In genomic region chr8:70494416-70494945, GRCm38 (mm10) we compare ENCODE assay signal across 11 mouse cellular contexts. TPM values are rescaled to one million over a fixed set of nuclear protein-coding genes. Genes with fewer than 3 reads are reported as not detected.
A peak's percentile ranks its signal among the peaks of the same experiment; 100 is the strongest.
DNase-seq lines count a peak whose midpoint lies in the region; ATAC-seq and TF ChIP-seq lines count a peak whose summit lies in the region.
"Had no signal": no experiment of that assay in that cellular context is flagged by ENCODE, and none has a peak within 500 bp of the region (broad histone marks: within the 10 kb centered on the region; RNA-seq: fewer than 3 reads in every experiment).

No protein-coding gene starts in this region.

- no peaks in the 10 kb centered on the region for H3K9me3 ChIP-seq in heart, embryonic 14.5 days (ENCODE audit: control insufficient read depth, low read length)
- no peaks in the 10 kb centered on the region for H3K9me3 ChIP-seq in embryonic facial prominence, embryonic 14.5 days (ENCODE audit: control insufficient read depth, low read length)
- no peaks in the 10 kb centered on the region for H3K9me3 ChIP-seq in limb, embryonic 14.5 days (ENCODE audit: control insufficient read depth, low read length)
- H3K9me3 ChIP-seq: G1E; liver, embryonic 15.5 days had no signal

- TF ChIP-seq POLR2A in limb, embryonic 14.5 days (IDR thresholded peaks at IDR 0.05; ENCODE audit: borderline replicate concordance, extremely low read depth, insufficient read depth, insufficient read length) = no peak
- TF ChIP-seq POLR2A in cerebellum, adult 2 months (IDR thresholded peaks at IDR 0.05; ENCODE audit: borderline replicate concordance, insufficient read depth, low read length) = no peak

- TF ChIP-seq CTCF in cerebellum, adult 2 months (IDR thresholded peaks at IDR 0.05; ENCODE audit: borderline replicate concordance, insufficient read depth, low read depth, low read length) = no peak

- DNase-seq in heart, postnatal 25 days (ENCODE audit: low spot score) = no peak
- DNase-seq in B cell, adult 2 months = peak; percentile 53 to 60
- no peak for DNase-seq in embryonic facial prominence, embryonic 14.5 days (ENCODE audit: low spot score)
- no peak for DNase-seq in limb, embryonic 14.5 days (ENCODE audit: low spot score)
- no peak for DNase-seq in cerebellum, adult 2 months
- no peak for DNase-seq in kidney, postnatal 10 days
- no peak for DNase-seq in cerebellum, adult 11-12 months

- H3K4me3 ChIP-seq in heart, embryonic 14.5 days (ENCODE audit: control insufficient read depth in 1 of 2, insufficient read depth in 1 of 2, low read depth in 1 of 2, low read length in 2 of 2) = no peak overlapping the region
- H3K4me3 ChIP-seq in embryonic facial prominence, embryonic 14.5 days (ENCODE audit: low read depth, low read length) = peak overlapping the region; percentile 56
- H3K4me3 ChIP-seq in limb, embryonic 14.5 days (replicated peaks; ENCODE audit: low read length) = peak overlapping the region; percentile 55
- no peak overlapping the region for H3K4me3 ChIP-seq in cerebellum, adult 2 months (replicated peaks; ENCODE audit: insufficient read depth, low read depth, low read length)
- H3K4me3 ChIP-seq: liver, embryonic 15.5 days had no signal

- H3K9ac ChIP-seq in heart, embryonic 14.5 days (ENCODE audit: low read length) = no peak overlapping the region
- peak overlapping the region; percentile 71 for H3K9ac ChIP-seq in embryonic facial prominence, embryonic 14.5 days (ENCODE audit: low read depth, low read length)
- H3K9ac ChIP-seq in limb, embryonic 14.5 days (ENCODE audit: low read depth, low read length, severe bottlenecking) = peak overlapping the region; percentile 62
- H3K9ac ChIP-seq: liver, embryonic 15.5 days had no signal

- WGBS in heart, embryonic 14.5 days = 4% methylated on average over 28 of the region's 28 CpGs
- 3% methylated on average over 22 of the region's 28 CpGs for WGBS in embryonic facial prominence, embryonic 14.5 days
- WGBS in limb, embryonic 14.5 days = 2% methylated on average over 28 of the region's 28 CpGs
- 20% methylated on average over 28 of the region's 28 CpGs for WGBS in cerebellum, adult 2 months

- H3K4me1 ChIP-seq in heart, embryonic 14.5 days (ENCODE audit: control insufficient read depth in 2 of 2, insufficient read depth in 2 of 2, low read length in 2 of 2) = peaks cover 6 to 24% of the 10 kb centered on the region in 2 experiments; a peak in 3 of 4 replicates
- H3K4me1 ChIP-seq in embryonic facial prominence, embryonic 14.5 days (ENCODE audit: control insufficient read depth, insufficient read depth, low read length) = peaks cover 37% of the 10 kb centered on the region
- H3K4me1 ChIP-seq in limb, embryonic 14.5 days (ENCODE audit: control insufficient read depth, insufficient read depth, low read length) = peaks cover 58% of the 10 kb centered on the region
- H3K4me1 ChIP-seq in cerebellum, adult 2 months (ENCODE audit: control insufficient read depth, insufficient read depth, low read length) = peaks cover 9% of the 10 kb centered on the region; the same call in 1 of the 2 replicates

- no peak overlapping the region for H3K27ac ChIP-seq in heart, embryonic 14.5 days (replicated peaks in 1 of 2; ENCODE audit: control insufficient read depth in 1 of 2, insufficient read depth in 1 of 2, low read depth in 2 of 2, low read length in 2 of 2)
- H3K27ac ChIP-seq in embryonic facial prominence, embryonic 14.5 days (replicated peaks; ENCODE audit: low read depth, low read length) = no peak overlapping the region; the same call in 1 of the 2 replicates
- peak overlapping the region; percentile 73 for H3K27ac ChIP-seq in limb, embryonic 14.5 days (replicated peaks; ENCODE audit: low read depth, low read length)
- H3K27ac ChIP-seq in cerebellum, adult 2 months (ENCODE audit: insufficient read depth, low read length) = no peak overlapping the region
- H3K27ac ChIP-seq: liver, embryonic 15.5 days had no signal

- no peaks in the 10 kb centered on the region for H3K36me3 ChIP-seq in heart, embryonic 14.5 days (ENCODE audit: control insufficient read depth, insufficient read depth, low read length)
- H3K36me3 ChIP-seq in embryonic facial prominence, embryonic 14.5 days (ENCODE audit: control insufficient read depth, insufficient read depth, low read length) = no peaks in the 10 kb centered on the region
- H3K36me3 ChIP-seq in limb, embryonic 14.5 days (ENCODE audit: control insufficient read depth, insufficient read depth, low read length) = no peaks in the 10 kb centered on the region
- H3K36me3 ChIP-seq: G1E; liver, embryonic 15.5 days had no signal

- intact Hi-C loops in heart, postnatal 25 days (cut with DNase I) = no loop called here

- ATAC-seq in heart, embryonic 14.5 days (ENCODE audit: insufficient number of reproducible peaks, insufficient read depth, low FRiP score, low read depth) = no peak
- no peak for ATAC-seq in embryonic facial prominence, embryonic 14.5 days (ENCODE audit: low read depth)
- ATAC-seq in limb, embryonic 14.5 days (ENCODE audit: low FRiP score, low read depth) = no peak

- peaks cover 100% of the 10 kb centered on the region for H3K27me3 ChIP-seq in heart, embryonic 14.5 days (ENCODE audit: control insufficient read depth, insufficient read depth, low read length)
- H3K27me3 ChIP-seq in embryonic facial prominence, embryonic 14.5 days (replicated peaks; ENCODE audit: control insufficient read depth, insufficient read depth, low read length) = peaks cover 71% of the 10 kb centered on the region
- peaks cover 57% of the 10 kb centered on the region for H3K27me3 ChIP-seq in limb, embryonic 14.5 days (ENCODE audit: control insufficient read depth, insufficient read depth, low read length)
- peaks cover 1% of the 10 kb centered on the region; the same call in 1 of the 2 replicates for H3K27me3 ChIP-seq in cerebellum, adult 2 months (ENCODE audit: control insufficient read depth, insufficient read depth, low read length)

- 0 out of 2 replicates have a peak overlapping the region, but pooled peaks have one; percentile 74 for H3K4me2 ChIP-seq in heart, embryonic 14.5 days (ENCODE audit: low read length)
- peak overlapping the region; percentile 81 for H3K4me2 ChIP-seq in embryonic facial prominence, embryonic 14.5 days (ENCODE audit: low read depth, low read length)
- H3K4me2 ChIP-seq in limb, embryonic 14.5 days (replicated peaks; ENCODE audit: low read depth, low read length, severe bottlenecking) = peak overlapping the region; percentile 91
- H3K4me2 ChIP-seq: liver, embryonic 15.5 days had no signal

RNA-seq across cellular contexts. Expression of gene Crlf1, which starts 1.5 kb away (rescaled TPM):
- 0.42 and 2.0 TPM in 2 replicates for polyA plus RNA-seq in heart, embryonic 14.5 days (2014; fragmentation: Nextera tagmentation; extraction: Ambion mirVana)
- under 1 TPM; 0.34 to 0.81 TPM for total RNA-seq in heart, postnatal 25 days (2021)
- 67.3 and 68.1 TPM in 2 replicates for polyA plus RNA-seq in embryonic facial prominence, embryonic 14.5 days (2014; fragmentation: Nextera tagmentation; extraction: Ambion mirVana)
- polyA plus RNA-seq in limb, embryonic 14.5 days (2012; rRNA removed) = 98.9 and 127 TPM in 2 replicates
- polyA plus RNA-seq in limb, embryonic 14.5 days (2014; fragmentation: Nextera tagmentation; extraction: Ambion mirVana) = 91.5 and 103 TPM in 2 replicates
- 3.8 and 4.0 TPM in 2 replicates for polyA plus RNA-seq in cerebellum, adult 2 months (2012; rRNA removed)
- total RNA-seq: G1E had no signal
- polyA plus RNA-seq: G1E had no signal

RNA-seq across cellular contexts. Expression of gene Tmem59l, which starts 7.3 kb away (rescaled TPM):
- 0.31 TPM in 1 of 2 replicates, not detected in the other for polyA plus RNA-seq in heart, embryonic 14.5 days (2014; fragmentation: Nextera tagmentation; extraction: Ambion mirVana)
- total RNA-seq in heart, postnatal 25 days (2021) = not detected
- polyA plus RNA-seq in embryonic facial prominence, embryonic 14.5 days (2014; fragmentation: Nextera tagmentation; extraction: Ambion mirVana) = 10.2 and 14.5 TPM in 2 replicates
- polyA plus RNA-seq in limb, embryonic 14.5 days (2012; rRNA removed) = 13.1 and 17.7 TPM in 2 replicates
- polyA plus RNA-seq in limb, embryonic 14.5 days (2014; fragmentation: Nextera tagmentation; extraction: Ambion mirVana) = 15.7 and 17.5 TPM in 2 replicates
- polyA plus RNA-seq in cerebellum, adult 2 months (2012; rRNA removed) = 524 and 552 TPM in 2 replicates
- total RNA-seq: G1E; heart, adult 18-20 months had no signal
- polyA plus RNA-seq: liver, embryonic 15.5 days had no signal

RNA-seq across cellular contexts. Expression of gene Rex1bd, which starts 12.1 kb away (rescaled TPM):
- 129 and 138 TPM in 2 replicates for polyA plus RNA-seq in heart, embryonic 14.5 days (2014; fragmentation: Nextera tagmentation; extraction: Ambion mirVana)
- total RNA-seq in heart, postnatal 25 days (2021) = 100 to 1,000 TPM; 102 TPM
- polyA plus RNA-seq in embryonic facial prominence, embryonic 14.5 days (2014; fragmentation: Nextera tagmentation; extraction: Ambion mirVana) = 144 and 148 TPM in 2 replicates
- polyA plus RNA-seq in limb, embryonic 14.5 days (2012; rRNA removed) = 154 and 175 TPM in 2 replicates
- 152 and 156 TPM in 2 replicates for polyA plus RNA-seq in limb, embryonic 14.5 days (2014; fragmentation: Nextera tagmentation; extraction: Ambion mirVana)
- 184 and 189 TPM in 2 replicates for polyA plus RNA-seq in cerebellum, adult 2 months (2012; rRNA removed)

RNA-seq across cellular contexts. Expression of gene Uba52, which starts 16.1 kb away (rescaled TPM):
- polyA plus RNA-seq in heart, embryonic 14.5 days (2014; fragmentation: Nextera tagmentation; extraction: Ambion mirVana) = 900 and 1,040 TPM in 2 replicates
- total RNA-seq in heart, postnatal 25 days (2021) = 1,000 to 10,000 TPM; 1,533 to 1,573 TPM
- 991 and 1,091 TPM in 2 replicates for polyA plus RNA-seq in embryonic facial prominence, embryonic 14.5 days (2014; fragmentation: Nextera tagmentation; extraction: Ambion mirVana)
- polyA plus RNA-seq in limb, embryonic 14.5 days (2012; rRNA removed) = 1,215 and 1,844 TPM in 2 replicates
- 1,031 and 1,113 TPM in 2 replicates for polyA plus RNA-seq in limb, embryonic 14.5 days (2014; fragmentation: Nextera tagmentation; extraction: Ambion mirVana)
- 920 and 977 TPM in 2 replicates for polyA plus RNA-seq in cerebellum, adult 2 months (2012; rRNA removed)

RNA-seq across cellular contexts. Expression of gene Klhl26, which starts 17.7 kb away (rescaled TPM):
- polyA plus RNA-seq in heart, embryonic 14.5 days (2014; fragmentation: Nextera tagmentation; extraction: Ambion mirVana) = 9.6 and 9.8 TPM in 2 replicates
- 1 to 10 TPM; 7.6 to 7.7 TPM for total RNA-seq in heart, postnatal 25 days (2021)
- 18.7 and 21.5 TPM in 2 replicates for polyA plus RNA-seq in embryonic facial prominence, embryonic 14.5 days (2014; fragmentation: Nextera tagmentation; extraction: Ambion mirVana)
- polyA plus RNA-seq in limb, embryonic 14.5 days (2012; rRNA removed) = 48.7 and 72.6 TPM in 2 replicates
- 24.2 and 28.6 TPM in 2 replicates for polyA plus RNA-seq in limb, embryonic 14.5 days (2014; fragmentation: Nextera tagmentation; extraction: Ambion mirVana)
- 62.4 and 68.5 TPM in 2 replicates for polyA plus RNA-seq in cerebellum, adult 2 months (2012; rRNA removed)

Comparison
In these comparisons a context has a peak if more than half of its experiments do, and no peak if none do; other contexts are left out.
1. H3K4me3 ChIP-seq: peak in embryonic facial prominence, embryonic 14.5 days (single experiment) and limb, embryonic 14.5 days (single experiment); none in heart, embryonic 14.5 days (0 of 2) and cerebellum, adult 2 months (single experiment).
2. DNase-seq: peak in B cell, adult 2 months (2 of 2); none in heart, postnatal 25 days (single experiment), embryonic facial prominence, embryonic 14.5 days (single experiment), limb, embryonic 14.5 days (single experiment), cerebellum, adult 2 months (0 of 2), kidney, postnatal 10 days (single experiment) and cerebellum, adult 11-12 months (single experiment).
3. RNA of gene Crlf1, which starts 1.5 kb away (polyA plus RNA-seq): 91.5 to 127 TPM in limb, embryonic 14.5 days and 67.3 to 68.1 TPM in embryonic facial prominence, embryonic 14.5 days; 3.8 to 4.0 TPM in cerebellum, adult 2 months and 0.42 to 2.0 TPM in heart, embryonic 14.5 days; every median in the first group is over 10 times any median in the second.
4. RNA of gene Tmem59l, which starts 7.3 kb away (polyA plus RNA-seq): 524 to 552 TPM in cerebellum, adult 2 months; 13.1 to 17.7 TPM in limb, embryonic 14.5 days, 10.2 to 14.5 TPM in embryonic facial prominence, embryonic 14.5 days and 0.31 TPM in heart, embryonic 14.5 days; every median in the first group is over 10 times any median in the second.
5. Peak in every context shown above with its lines, with median percentiles within 50 percentile points of each other: H3K4me2 ChIP-seq.